Mouse (Mus musculus) heart, adult 2 months (tissue): ENCODE data around the gene Ninj1.

Experiments used
- CTCF ChIP-seq: fragments of 200-600 bp; IDR thresholded peaks from 2 replicates; pipeline ENCODE4 v1.8.1; 2022; ENCODE audit warnings: antibody characterized with exemption, mild to moderate bottlenecking, moderate library complexity
- EP300 ChIP-seq: fragments of 200-500 bp; IDR thresholded peaks from 2 replicates; pipeline ENCODE4 v1.6.1; 2011; ENCODE audit warnings: low read depth, low read length, control low read depth; ENCODE audit not compliant: insufficient read depth
- POLR2A ChIP-seq: fragments of 200-500 bp; IDR thresholded peaks from 2 replicates; pipeline ENCODE4 v1.6.1; 2011; ENCODE audit warnings: mild to moderate bottlenecking, low read depth, low read length, control low read depth; ENCODE audit not compliant: insufficient read depth

GRCm38 (mm10) chr13:49194811-49195210, 7.5 kb downstream of the Ninj1 start:
- no peak for TF ChIP-seq CTCF
- TF ChIP-seq POLR2A = no peak
- TF ChIP-seq EP300 = no peak
